7 mouse cellular contexts compared by ENCODE assay signal in genomic region chrX:8193419-8193723, GRCm38 (mm10). TPM values are rescaled to one million over a fixed set of nuclear protein-coding genes. Genes with fewer than 3 reads are reported as not detected.
DNase-seq lines count a peak whose midpoint lies in the region; ATAC-seq and TF ChIP-seq lines count a peak whose summit lies in the region.

Gene Ebp (minus strand): TSS chrX:8193512.

- peaks cover 22% of the 10 kb centered on the region for H3K36me3 ChIP-seq in E14TG2a.4 (ENCODE audit: insufficient read depth, low read length)

- DNase-seq in CD4-positive, CD25-positive, alpha-beta regulatory T cell, adult 2 months (ENCODE audit: low read depth, low spot score), result peak; percentile 48
- DNase-seq in heart, postnatal 10 days, result no peak
- DNase-seq in layer of hippocampus, postnatal 25 days (ENCODE audit: extremely low spot score in 1 of 2, low spot score in 1 of 2), result peak; percentile 17 to 29
- DNase-seq in lung, postnatal 36 days, result peak; percentile 26
- DNase-seq in right cerebral cortex, postnatal 4 days, result peak; percentile 11

- intact Hi-C loops in heart, postnatal 10 days (cut with DNase I), result loop anchor here (5.0 kb wide), 1 partner anchor 59 kb away; the partner anchor contains the start of gene Ftsj1

- TF ChIP-seq CTCF in E14TG2a.4 (conservative IDR thresholded peaks at IDR 0.05; ENCODE audit: low read length), result no peak

- no peaks in the 10 kb centered on the region for H3K9me3 ChIP-seq in E14TG2a.4 (ENCODE audit: low read length)

- peaks cover 36% of the 10 kb centered on the region for H3K4me1 ChIP-seq in E14TG2a.4 (replicated peaks; ENCODE audit: low read depth, low read length)

- ATAC-seq in erythroblast, adult 5-6 weeks (replicated peaks; ENCODE audit: low FRiP score, poor library complexity, severe bottlenecking), result peak; percentile 23; the same call in 1 of the 2 replicates

- peak within 1 kb of the TSS; percentile 80 for H3K4me3 ChIP-seq in E14TG2a.4 (replicated peaks; ENCODE audit: low read length)

- no peaks in the 10 kb centered on the region for H3K27me3 ChIP-seq in E14TG2a.4 (ENCODE audit: insufficient read depth, low read length)

RNA-seq across cellular contexts. Expression of gene Ebp, which starts in this region (rescaled TPM):
- 6.1 and 22.2 TPM in 2 replicates for total RNA-seq in erythroblast, adult 5-6 weeks (2015; ENCODE audit: low replicate concordance)
- 4.0 and 13.0 TPM in 2 replicates for total RNA-seq in erythroblast, adult 5-6 weeks (2017; ENCODE audit: low replicate concordance)
- 10 to 100 TPM; 22.8 to 26.1 TPM for total RNA-seq in heart, postnatal 10 days (2021)
- 10 to 100 TPM; 36.1 to 38.4 TPM for total RNA-seq in layer of hippocampus, postnatal 25 days (2021)

Comparison
In these comparisons a context has a peak if more than half of its experiments do, and no peak if none do; other contexts are left out.
1. DNase-seq: peak in CD4-positive, CD25-positive, alpha-beta regulatory T cell, adult 2 months (single experiment), layer of hippocampus, postnatal 25 days (2 of 2), lung, postnatal 36 days (single experiment) and right cerebral cortex, postnatal 4 days (single experiment); none in heart, postnatal 10 days (0 of 2).